Mouse (Mus musculus): Measurements from ENCODE around the gene Pianp.

DNA sequence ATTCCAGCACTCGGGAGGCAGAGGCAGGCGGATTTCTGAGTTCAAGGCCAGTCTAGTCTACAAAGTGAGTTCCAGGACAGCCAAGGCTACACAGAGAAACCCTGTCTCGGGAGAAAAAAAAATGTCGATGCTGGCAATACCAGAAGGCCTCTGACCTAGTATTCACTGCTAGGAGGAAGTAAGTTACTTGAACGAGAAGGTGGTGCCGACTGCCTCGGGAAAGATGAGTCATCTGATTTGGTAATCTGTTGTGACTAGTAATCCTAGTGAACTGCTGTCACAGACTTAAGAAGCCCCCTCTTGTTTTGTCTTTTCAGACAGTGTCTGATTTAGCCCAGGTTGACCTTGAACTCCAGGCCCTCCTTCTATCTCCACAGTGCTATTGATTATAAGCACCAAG lies 44.6 kb downstream of the Pianp start:
- TF ChIP-seq GATA1 (IDR thresholded peaks at IDR 0.05; ENCODE audit: borderline replicate concordance, low read length) (no peak), FLI1 (IDR thresholded peaks at IDR 0.05; ENCODE audit: low read length) (no peak)
